Mouse (Mus musculus): ENCODE measurements around the gene Clba1. TPM values are rescaled to one million over a fixed set of nuclear protein-coding genes. Genes with fewer than 3 reads are reported as not detected.
A peak's percentile ranks its signal among the peaks of the same experiment; 100 is the strongest.

The Clba1 gene
- polyA plus RNA-seq, 1 experiment from 2014 or later, result 4.3 TPM

DNA sequence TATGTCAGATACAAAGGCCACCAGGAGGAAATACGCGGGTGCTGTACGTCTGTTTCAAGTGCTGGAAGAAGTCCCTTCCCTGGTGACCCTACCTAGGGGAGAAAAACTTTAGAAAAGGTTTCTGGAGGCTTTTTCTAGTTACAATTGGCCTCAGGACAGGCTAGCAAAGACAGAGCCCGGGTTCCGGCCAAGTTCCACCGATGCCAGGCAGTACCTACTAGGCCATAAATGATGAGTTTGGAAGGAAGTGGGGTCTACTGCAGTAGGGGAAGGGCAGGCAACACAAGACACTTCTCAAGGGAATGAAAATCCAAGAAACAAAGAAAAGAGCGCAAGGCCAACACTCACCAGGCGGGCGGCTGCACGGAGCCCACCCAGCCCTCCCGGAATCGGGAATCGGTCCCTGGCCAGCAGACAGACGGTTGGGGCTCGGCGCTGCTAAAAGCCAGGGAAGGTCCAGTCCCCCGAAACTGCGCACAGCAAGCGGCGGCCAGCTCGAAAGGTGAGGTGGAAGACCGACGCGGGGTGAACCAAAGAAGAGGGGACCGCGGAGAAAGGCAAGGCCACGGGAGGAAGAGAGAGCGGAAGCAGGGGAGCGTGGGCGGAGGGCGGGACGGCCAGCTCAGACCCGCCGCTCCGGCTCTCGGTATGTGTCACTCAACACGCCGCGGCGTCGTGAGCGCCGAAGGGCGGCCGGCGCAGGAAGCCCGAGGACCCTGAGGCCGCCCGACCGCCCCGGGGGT lies 19.9 kb downstream of the Clba1 start:
- Histone ChIP-seq H3K4me3 (ENCODE audit: low read depth, low read length) (peak overlapping the region; percentile 99), H3K9me3 (ENCODE audit: control insufficient read depth, low read length) (no peaks in the 10 kb centered on the region), H3K9ac (ENCODE audit: low read length) (peak overlapping the region; percentile 97), H3K27me3 (replicated peaks; ENCODE audit: control insufficient read depth, insufficient read depth, low read length) (no peaks in the 10 kb centered on the region), H3K27ac (ENCODE audit: low read depth) (peak overlapping the region; percentile 90), H3K4me1 (replicated peaks; ENCODE audit: control insufficient read depth, insufficient read depth, low read length) (peaks cover 29% of the 10 kb centered on the region), H3K4me2 (ENCODE audit: low read length) (peak overlapping the region; percentile 73), H3K36me3 (ENCODE audit: control insufficient read depth, insufficient read depth, low read length) (peaks cover 40% of the 10 kb centered on the region)
- ATAC-seq (replicated peaks; ENCODE audit: low FRiP score, low TSS enrichment, low read depth) (peak; percentile 80), DNase-seq (ENCODE audit: low spot score) (no peak)
- under 1% methylated on average over 50 of the region's 51 CpGs for WGBS

DNA sequence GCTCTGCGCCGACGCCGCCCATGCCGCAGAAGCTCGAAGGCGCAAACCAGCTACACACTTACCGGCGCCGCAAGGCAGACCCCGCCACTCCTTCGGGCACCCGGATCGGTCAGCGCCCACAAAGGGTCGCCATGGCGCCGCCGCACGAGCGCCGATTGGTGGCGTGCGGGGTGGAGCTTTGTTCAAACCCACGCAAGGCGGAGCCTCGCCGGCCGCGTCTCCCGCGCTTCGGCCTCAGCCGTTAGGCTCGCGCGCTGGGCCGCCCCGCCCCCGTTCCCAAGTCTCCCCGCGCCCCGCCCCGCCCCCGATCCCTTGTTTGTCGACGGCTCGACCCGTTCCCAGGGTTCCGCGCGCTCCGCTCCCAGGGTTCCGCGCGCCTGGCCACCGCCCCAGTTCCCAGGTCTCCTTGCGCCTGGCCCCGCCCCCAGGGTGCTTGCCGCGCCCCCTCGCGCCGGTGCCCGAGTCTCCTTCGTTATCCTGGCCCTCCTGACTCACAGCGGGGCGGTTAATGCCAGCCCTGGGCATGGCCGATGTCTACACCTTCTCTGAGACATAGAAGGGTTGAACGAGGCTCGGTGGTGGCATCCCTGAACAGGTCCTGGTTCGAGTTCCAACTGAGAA lies 20.6 kb downstream of the Clba1 start, which contains the start of gene Cdca4:
Gene Cdca4, minus strand, starts transcription at position 180 of the 621 bp plus-strand sequence.
- no peaks in the 10 kb centered on the region for H3K27me3 ChIP-seq (replicated peaks; ENCODE audit: control insufficient read depth, insufficient read depth, low read length)
- DNase-seq (ENCODE audit: low spot score) (peak; percentile 97), ATAC-seq (replicated peaks; ENCODE audit: low FRiP score, low TSS enrichment, low read depth) (peak; percentile 97)
- H3K9me3 ChIP-seq (ENCODE audit: control insufficient read depth, low read length), result no peaks in the 10 kb centered on the region
- H3K27ac ChIP-seq (ENCODE audit: low read depth), result peak within 1 kb of the TSS; percentile 90
- peak within 1 kb of the TSS; percentile 97 for H3K9ac ChIP-seq (ENCODE audit: low read length)
- peaks cover 29% of the 10 kb centered on the region for H3K4me1 ChIP-seq (replicated peaks; ENCODE audit: control insufficient read depth, insufficient read depth, low read length)
- under 1% methylated on average over 65 of the region's 72 CpGs for WGBS
- peaks cover 33% of the 10 kb centered on the region for H3K36me3 ChIP-seq (ENCODE audit: control insufficient read depth, insufficient read depth, low read length)
- H3K4me2 ChIP-seq (ENCODE audit: low read length), result peak within 1 kb of the TSS; percentile 73
- peak within 1 kb of the TSS; percentile 99 for H3K4me3 ChIP-seq (ENCODE audit: low read depth, low read length)

DNA sequence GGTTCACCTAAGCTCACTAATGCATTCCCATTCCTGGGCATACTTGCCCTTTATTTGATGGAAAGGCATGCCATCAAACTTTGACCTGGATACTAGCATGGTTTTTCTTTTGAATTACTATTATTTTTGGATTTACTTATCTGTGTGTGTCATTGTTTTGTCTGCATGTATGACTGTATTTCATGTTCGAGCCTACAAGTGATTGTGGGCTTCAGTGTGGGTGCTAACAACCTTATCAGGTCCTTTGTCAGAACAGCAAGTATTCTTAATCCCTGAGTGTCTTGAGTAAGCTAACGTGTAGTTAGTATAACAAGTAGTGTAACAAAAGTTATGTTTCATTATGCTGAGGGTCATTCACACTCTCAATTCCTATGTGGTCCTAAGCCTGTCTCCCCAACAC lies 21.4 kb downstream of the Clba1 start:
- Histone ChIP-seq H3K27me3 (replicated peaks; ENCODE audit: control insufficient read depth, insufficient read depth, low read length) (no peaks in the 10 kb centered on the region), H3K9me3 (ENCODE audit: control insufficient read depth, low read length) (no peaks in the 10 kb centered on the region), H3K4me3 (ENCODE audit: low read depth, low read length) (peak overlapping the region; percentile 99), H3K4me2 (ENCODE audit: low read length) (peak overlapping the region; percentile 56), H3K4me1 (replicated peaks; ENCODE audit: control insufficient read depth, insufficient read depth, low read length) (peaks cover 29% of the 10 kb centered on the region), H3K9ac (ENCODE audit: low read length) (peak overlapping the region; percentile 79), H3K27ac (ENCODE audit: low read depth) (no peak overlapping the region), H3K36me3 (ENCODE audit: control insufficient read depth, insufficient read depth, low read length) (peaks cover 29% of the 10 kb centered on the region)
- WGBS, result 22% methylated on average over 2 of the region's 2 CpGs
- ATAC-seq (replicated peaks; ENCODE audit: low FRiP score, low TSS enrichment, low read depth) (no peak), DNase-seq (ENCODE audit: low spot score) (no peak)

DNA sequence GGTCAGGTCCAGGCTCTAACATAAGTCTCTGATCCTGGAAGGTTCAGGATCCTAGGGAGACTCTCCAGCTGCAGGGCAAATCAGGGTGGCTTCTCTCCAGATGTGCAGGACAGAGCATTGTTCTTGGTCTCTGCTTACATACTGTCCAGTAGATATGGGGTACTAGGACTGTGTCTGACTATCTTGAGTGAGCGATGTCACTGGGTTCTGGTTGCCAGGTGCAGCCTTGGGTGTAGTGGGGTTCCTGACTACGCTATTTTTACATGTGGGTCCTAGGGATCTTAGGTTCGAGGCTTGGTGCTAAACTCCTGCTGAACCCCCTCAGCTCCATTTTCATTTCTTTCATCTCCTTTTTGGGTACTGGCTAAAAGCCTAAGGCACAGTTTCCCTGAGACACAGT lies 21.8 kb downstream of the Clba1 start:
- Histone ChIP-seq H3K4me2 (ENCODE audit: low read length) (peak overlapping the region; percentile 56), H3K4me1 (replicated peaks; ENCODE audit: control insufficient read depth, insufficient read depth, low read length) (peaks cover 29% of the 10 kb centered on the region), H3K4me3 (ENCODE audit: low read depth, low read length) (peak overlapping the region; percentile 99), H3K9ac (ENCODE audit: low read length) (peak overlapping the region; percentile 79), H3K36me3 (ENCODE audit: control insufficient read depth, insufficient read depth, low read length) (peaks cover 29% of the 10 kb centered on the region), H3K27ac (ENCODE audit: low read depth) (no peak overlapping the region), H3K9me3 (ENCODE audit: control insufficient read depth, low read length) (no peaks in the 10 kb centered on the region), H3K27me3 (replicated peaks; ENCODE audit: control insufficient read depth, insufficient read depth, low read length) (no peaks in the 10 kb centered on the region)
- no peak for ATAC-seq (replicated peaks; ENCODE audit: low FRiP score, low TSS enrichment, low read depth)
- WGBS, result 92% methylated on average over 3 of the region's 3 CpGs
- no peak for DNase-seq (ENCODE audit: low spot score)

DNA sequence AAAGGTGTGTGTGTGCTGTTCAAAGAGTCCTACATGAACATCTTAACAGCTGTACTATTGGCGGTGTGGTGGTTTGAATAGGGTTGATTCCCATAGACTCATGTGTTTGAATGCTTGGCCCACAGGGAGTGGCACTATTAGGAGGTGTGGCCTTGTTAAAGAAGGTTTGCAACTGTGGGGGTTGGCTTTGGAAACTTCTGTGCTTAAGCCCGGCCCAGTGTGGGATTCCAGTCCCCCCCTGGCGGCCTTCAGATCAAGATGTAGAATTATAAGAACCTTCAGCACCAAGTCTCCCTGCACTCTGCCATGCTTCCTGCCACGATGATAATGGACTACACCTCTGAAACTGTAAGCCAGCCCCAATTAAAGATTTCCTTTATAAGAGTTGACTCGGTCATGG lies 23.7 kb downstream of the Clba1 start:
- 91% methylated on average over 5 of the region's 5 CpGs for WGBS
- DNase-seq (ENCODE audit: low spot score) (no peak), ATAC-seq (replicated peaks; ENCODE audit: low FRiP score, low TSS enrichment, low read depth) (no peak)
- no peak overlapping the region for H3K4me3 ChIP-seq (ENCODE audit: low read depth, low read length)
- peaks cover 13% of the 10 kb centered on the region for H3K4me1 ChIP-seq (replicated peaks; ENCODE audit: control insufficient read depth, insufficient read depth, low read length)
- peaks cover 10% of the 10 kb centered on the region for H3K36me3 ChIP-seq (ENCODE audit: control insufficient read depth, insufficient read depth, low read length)
- no peak overlapping the region for H3K27ac ChIP-seq (ENCODE audit: low read depth)
- no peaks in the 10 kb centered on the region for H3K9me3 ChIP-seq (ENCODE audit: control insufficient read depth, low read length)
- H3K4me2 ChIP-seq (ENCODE audit: low read length), result no peak overlapping the region
- no peak overlapping the region for H3K9ac ChIP-seq (ENCODE audit: low read length)
- no peaks in the 10 kb centered on the region for H3K27me3 ChIP-seq (replicated peaks; ENCODE audit: control insufficient read depth, insufficient read depth, low read length)

DNA sequence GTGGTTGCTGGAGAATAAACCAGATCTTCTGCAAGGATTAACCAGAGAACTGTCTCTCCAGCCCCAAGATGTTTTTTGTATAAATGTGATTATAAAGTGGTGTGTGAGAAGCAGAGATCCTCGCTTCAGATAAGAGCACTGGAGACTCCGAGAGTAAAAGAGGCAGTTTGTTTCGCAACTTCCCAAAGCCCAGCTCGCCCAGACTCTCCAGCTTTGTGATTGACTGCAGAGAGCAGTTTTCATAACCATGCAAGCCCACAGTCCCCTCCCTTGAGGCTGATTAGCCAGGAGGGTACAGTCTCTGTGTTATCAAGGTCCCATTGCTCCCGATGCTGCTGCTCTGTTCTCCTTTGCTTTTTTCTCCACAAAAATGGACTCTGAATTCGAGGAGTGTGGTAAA lies 24.8 kb downstream of the Clba1 start:
- no peak for DNase-seq (ENCODE audit: low spot score)
- Histone ChIP-seq H3K27me3 (replicated peaks; ENCODE audit: control insufficient read depth, insufficient read depth, low read length) (no peaks in the 10 kb centered on the region), H3K4me1 (replicated peaks; ENCODE audit: control insufficient read depth, insufficient read depth, low read length) (peaks cover 7% of the 10 kb centered on the region), H3K36me3 (ENCODE audit: control insufficient read depth, insufficient read depth, low read length) (peaks cover 6% of the 10 kb centered on the region), H3K4me2 (ENCODE audit: low read length) (no peak overlapping the region), H3K9me3 (ENCODE audit: control insufficient read depth, low read length) (no peaks in the 10 kb centered on the region), H3K27ac (ENCODE audit: low read depth) (no peak overlapping the region), H3K9ac (ENCODE audit: low read length) (no peak overlapping the region), H3K4me3 (ENCODE audit: low read depth, low read length) (no peak overlapping the region)
- ATAC-seq (replicated peaks; ENCODE audit: low FRiP score, low TSS enrichment, low read depth), result no peak
- 84% methylated on average over 6 of the region's 6 CpGs for WGBS

DNA sequence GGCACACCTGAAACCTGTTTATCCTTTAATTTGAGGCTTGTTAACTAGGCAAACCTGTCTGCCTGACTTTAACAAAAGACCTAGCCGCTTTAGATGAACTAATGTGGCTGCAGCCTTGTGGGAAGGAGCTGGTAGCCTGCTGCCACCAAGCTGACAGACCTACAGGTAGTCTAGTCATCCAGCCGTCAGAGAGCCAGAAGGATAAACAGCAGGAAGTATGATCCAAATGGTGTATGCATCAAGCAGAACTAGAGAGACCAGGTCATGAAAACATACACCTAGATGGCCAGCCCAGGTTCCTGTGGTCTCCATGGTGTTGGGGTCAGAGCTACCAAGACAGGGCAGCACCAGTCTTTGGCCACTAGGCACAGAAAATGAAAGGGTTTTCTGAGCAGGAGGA lies 26.3 kb downstream of the Clba1 start:
- WGBS, result 62% methylated on average over 2 of the region's 2 CpGs
- Histone ChIP-seq H3K9ac (ENCODE audit: low read length) (no peak overlapping the region), H3K27me3 (replicated peaks; ENCODE audit: control insufficient read depth, insufficient read depth, low read length) (no peaks in the 10 kb centered on the region), H3K27ac (ENCODE audit: low read depth) (no peak overlapping the region), H3K4me3 (ENCODE audit: low read depth, low read length) (no peak overlapping the region), H3K4me2 (ENCODE audit: low read length) (no peak overlapping the region), H3K36me3 (ENCODE audit: control insufficient read depth, insufficient read depth, low read length) (peaks cover 6% of the 10 kb centered on the region), H3K9me3 (ENCODE audit: control insufficient read depth, low read length) (no peaks in the 10 kb centered on the region), H3K4me1 (replicated peaks; ENCODE audit: control insufficient read depth, insufficient read depth, low read length) (peaks cover 7% of the 10 kb centered on the region)
- ATAC-seq (replicated peaks; ENCODE audit: low FRiP score, low TSS enrichment, low read depth) (no peak), DNase-seq (ENCODE audit: low spot score) (no peak)

DNA sequence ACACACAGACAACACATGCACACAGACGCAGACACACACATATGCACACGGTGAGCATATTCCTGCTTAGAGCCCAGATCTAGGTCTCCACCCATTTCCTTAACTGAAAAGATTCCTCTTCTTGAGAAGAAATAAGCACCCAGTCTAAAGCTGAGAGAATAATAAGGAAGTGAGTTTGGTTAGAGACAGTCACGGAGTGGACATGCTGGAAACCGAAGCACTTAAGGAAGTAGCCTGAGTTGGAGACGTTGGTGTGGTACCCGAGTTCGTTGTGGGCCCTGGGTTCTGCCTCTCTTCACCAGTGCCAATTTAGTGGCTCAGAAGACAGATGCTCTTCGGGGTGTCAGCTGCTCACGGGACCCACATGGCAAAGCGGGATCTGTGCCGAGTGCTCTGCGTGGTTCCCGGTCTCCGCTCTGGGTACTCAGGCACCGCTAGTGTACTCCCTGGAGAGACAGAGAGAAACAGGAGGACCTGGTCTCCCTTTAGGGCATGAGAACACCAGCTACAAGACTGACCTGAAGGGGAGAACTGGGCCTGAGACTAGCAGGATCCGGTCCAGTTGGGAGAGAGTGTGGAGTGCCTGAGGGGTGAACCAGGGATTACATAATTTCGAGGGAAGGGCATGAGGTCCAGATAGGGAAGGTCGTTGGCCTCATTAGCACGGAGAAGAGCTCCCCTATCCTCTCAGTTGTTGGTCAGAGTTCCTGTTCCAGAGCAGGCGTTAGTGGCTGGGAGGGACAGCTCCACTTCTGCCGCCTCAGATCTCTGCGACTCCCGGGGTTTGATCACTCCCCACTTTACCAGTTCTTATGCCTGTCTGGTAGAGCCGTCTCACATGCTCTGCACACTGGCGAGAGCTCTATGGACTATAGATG lies 31.7 kb downstream of the Clba1 start:
- H3K4me3 ChIP-seq (ENCODE audit: low read depth, low read length), result no peak overlapping the region
- no peak overlapping the region for H3K9ac ChIP-seq (ENCODE audit: low read length)
- H3K27ac ChIP-seq (ENCODE audit: low read depth), result no peak overlapping the region
- H3K9me3 ChIP-seq (ENCODE audit: control insufficient read depth, low read length), result no peaks in the 10 kb centered on the region
- H3K27me3 ChIP-seq (replicated peaks; ENCODE audit: control insufficient read depth, insufficient read depth, low read length), result no peaks in the 10 kb centered on the region
- no peak for ATAC-seq (replicated peaks; ENCODE audit: low FRiP score, low TSS enrichment, low read depth)
- H3K4me2 ChIP-seq (ENCODE audit: low read length), result no peak overlapping the region
- DNase-seq (ENCODE audit: low spot score), result no peak
- H3K4me1 ChIP-seq (replicated peaks; ENCODE audit: control insufficient read depth, insufficient read depth, low read length), result no peaks in the 10 kb centered on the region
- 74% methylated on average over 25 of the region's 25 CpGs for WGBS
- H3K36me3 ChIP-seq (ENCODE audit: control insufficient read depth, insufficient read depth, low read length), result no peaks in the 10 kb centered on the region

All from intestine, embryonic 14.5 days (tissue).